Mouse (Mus musculus) right cerebral cortex, adult 2 months (tissue): Measurements from ENCODE around the gene Ier5l.

Experiments
- DNase-seq, 2 experiments: peaks; one replicate each; pipeline ENCODE4 v3.0.0; 2021 to 2022; ENCODE audit warnings: low spot score in 2 of 2

Gene Ier5l

DNA sequence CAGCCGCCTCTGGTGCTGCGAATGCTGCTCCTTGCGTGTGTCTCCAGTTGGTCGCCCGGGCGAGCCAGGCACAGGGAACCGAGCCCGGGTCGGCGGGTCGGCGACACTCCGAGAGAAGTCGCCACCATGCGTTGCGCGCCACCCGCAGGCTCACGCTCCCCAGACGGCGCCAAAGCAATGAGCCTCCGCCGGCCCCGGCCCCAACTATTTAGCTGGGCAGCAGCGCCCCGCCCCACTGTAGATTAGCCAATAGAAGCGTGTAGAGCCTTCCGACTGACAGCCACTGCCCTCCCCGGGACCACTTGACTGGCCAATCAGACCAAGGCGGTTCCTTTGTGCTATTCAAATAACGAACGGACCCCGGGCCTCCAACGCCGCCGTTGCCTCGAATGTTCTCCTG lies at the start of gene Ier5l:
TSS of gene Ier5l (minus strand) at position 181 of the 400 bp plus-strand sequence.
- DNase-seq, result peak; percentile 95 to 96

GRCm38 (mm10) chr2:30523727-30524126 lies 49.7 kb upstream of the Ier5l start:
- no peak for DNase-seq

- DNase-seq, result no peak
Observed at GRCm38 (mm10) chr2:30510711-30511380, 36.8 kb upstream of the Ier5l start.

DNA sequence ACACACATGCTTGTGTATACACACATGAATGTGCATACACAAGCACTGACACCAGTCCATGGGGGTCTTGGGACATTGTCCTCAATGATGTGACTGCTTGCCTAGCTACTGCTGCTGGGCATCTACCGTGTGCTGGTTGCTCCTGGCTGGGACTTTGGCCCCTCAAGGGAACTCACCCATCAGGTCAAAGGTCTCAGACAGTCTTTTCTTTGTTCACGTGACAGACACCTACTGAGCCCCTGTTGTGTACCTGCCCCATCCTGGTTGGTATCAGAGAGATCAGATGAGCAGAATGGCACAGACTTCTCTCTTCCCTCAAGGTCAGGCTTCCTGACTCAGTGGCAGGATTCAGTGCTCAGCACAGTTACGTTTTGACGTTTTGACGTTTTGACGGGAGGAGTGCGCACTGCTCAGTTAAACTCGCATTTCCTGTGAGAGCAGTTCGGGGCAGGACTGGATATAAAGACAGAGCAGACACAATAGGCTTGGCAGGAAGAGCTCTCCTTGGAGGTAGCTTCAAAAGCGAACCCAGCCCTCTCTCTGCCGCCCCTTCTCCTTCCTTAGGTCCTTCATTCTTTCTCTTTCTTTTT lies 33.2 kb upstream of the Ier5l start:
- no peak for DNase-seq

GRCm38 (mm10) chr2:30503677-30504621 lies 29.9 kb upstream of the Ier5l start:
- DNase-seq, result peak; percentile 81 to 82

- DNase-seq, result no peak
Observed at GRCm38 (mm10) chr2:30501701-30502100, 27.7 kb upstream of the Ier5l start.

DNA sequence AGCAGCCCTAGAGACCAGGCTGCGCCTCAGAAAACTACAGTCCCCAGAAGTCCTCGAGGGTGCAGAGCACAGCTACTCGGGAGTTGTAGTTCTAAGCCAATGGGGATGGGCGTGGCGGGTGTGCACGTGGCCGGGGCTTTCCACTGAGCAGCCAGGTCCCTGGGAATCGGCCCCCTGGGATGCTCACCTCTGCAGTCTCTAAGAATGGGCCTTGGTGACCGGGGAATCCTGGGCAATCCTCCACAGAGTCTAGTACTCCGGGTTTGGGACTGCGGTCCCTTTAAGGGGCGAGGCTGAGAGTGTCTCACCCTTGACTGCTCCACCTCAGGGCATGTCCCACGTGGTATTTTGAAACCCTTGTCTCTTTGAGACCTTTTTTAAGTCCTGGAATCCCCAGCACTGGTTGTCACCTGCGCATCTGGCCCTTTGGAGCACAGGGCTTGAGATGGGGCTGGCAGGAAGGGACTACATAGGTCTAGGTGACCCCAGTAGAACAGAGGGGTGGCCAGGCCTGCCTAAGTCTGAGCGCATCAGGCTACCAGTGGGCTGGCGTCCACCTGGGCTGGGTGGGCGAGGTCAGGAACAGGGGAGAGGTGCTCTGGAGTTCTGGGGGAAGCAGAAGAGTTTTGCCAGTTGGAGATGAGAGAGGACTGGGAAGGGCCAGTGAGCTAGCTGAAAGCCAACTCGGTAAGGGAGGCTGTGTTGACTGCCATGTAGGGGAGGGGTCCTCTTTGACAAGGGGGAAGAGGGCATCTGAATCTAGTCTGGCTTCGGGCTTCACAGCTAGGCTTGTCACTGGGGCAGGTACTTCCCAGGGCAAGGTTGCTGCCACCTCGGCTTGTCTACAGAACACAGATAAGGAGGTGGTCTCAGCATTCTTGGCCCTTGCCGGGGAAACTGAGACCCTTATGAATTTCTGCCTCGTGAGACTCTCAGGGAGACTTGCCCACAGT lies 22.2 kb upstream of the Ier5l start:
- peak; percentile 68 to 74 for DNase-seq

DNA sequence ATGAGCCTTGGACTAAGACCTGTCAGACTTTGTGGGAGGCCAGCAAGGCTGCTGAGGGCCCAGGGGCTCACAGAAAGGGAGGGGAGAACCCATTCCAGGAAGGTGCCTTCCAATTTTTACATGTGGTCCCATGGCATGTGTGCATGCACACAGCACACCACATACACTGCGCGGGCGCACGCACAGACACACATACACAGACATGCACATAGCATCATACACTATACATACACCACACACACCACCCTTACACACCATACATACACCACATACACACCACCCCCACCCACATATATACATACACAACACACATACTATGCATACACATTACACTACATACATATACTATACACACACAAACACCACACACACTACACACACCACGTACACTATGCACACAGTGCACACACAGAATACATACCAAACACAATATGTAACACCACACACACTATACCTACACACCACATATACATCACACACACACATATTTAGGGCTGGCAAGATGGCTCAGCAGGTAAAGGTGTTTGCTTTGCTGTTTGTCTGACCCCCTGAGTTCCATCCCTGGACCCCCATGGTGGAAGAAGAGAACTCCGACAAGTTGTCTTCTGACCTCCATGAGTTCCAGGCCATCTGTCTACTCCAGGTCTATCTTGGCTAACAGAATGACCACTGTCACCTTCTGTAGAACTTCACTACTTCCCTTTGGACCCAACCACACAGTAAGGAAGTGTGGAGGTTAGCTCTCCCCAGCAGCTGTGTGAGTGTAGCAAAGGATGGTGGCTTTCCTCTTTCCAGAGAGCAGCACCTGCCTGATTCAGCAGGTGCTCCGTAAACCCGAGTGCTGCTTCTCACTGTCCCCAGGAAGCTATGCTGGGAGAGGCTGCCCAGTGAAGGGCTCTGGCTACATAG lies 21.2 kb upstream of the Ier5l start:
- DNase-seq, result no peak

GRCm38 (mm10) chr2:30490384-30490783 lies 16.4 kb upstream of the Ier5l start:
- no peak for DNase-seq

DNA sequence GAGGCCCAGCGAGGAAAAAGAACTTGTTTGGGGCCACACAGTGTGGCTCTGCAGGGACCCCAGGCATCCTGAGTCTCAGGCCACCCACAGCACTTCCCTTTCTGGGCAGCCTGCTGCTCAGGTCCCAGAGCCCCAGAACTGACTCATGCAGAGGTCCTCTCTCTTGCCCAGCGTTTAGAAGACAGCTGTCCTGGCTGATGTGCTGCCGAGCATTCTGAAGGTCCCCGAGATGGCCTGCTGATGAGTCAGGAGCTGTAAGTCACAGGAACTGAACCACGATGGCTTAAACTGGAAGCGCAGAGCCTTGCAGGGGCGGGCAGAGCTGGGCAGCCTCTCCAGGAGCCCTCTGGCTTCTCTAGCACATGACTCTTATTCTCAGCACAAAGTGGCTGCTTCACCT lies 13.6 kb upstream of the Ier5l start:
- no peak for DNase-seq

DNA sequence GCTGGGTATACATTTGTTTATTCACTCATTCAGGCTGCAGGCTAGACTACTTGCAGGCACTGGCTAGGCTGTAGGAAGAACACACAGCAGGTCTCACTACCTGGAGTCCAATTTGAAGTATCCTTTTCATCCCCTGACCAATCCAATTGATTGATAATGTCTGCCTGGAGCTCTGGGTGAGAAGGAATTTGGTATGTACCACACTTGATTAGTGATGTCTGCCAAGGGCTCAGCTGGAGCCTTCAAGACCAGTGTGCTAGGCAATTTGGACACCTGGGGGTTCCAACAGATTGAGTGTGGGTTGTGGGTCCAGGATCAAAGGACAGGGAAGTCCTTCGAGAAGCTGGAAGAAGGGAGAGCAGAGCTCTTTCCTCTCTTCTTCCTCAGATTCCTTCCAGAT lies 4.5 kb upstream of the Ier5l start:
- no peak for DNase-seq

DNA sequence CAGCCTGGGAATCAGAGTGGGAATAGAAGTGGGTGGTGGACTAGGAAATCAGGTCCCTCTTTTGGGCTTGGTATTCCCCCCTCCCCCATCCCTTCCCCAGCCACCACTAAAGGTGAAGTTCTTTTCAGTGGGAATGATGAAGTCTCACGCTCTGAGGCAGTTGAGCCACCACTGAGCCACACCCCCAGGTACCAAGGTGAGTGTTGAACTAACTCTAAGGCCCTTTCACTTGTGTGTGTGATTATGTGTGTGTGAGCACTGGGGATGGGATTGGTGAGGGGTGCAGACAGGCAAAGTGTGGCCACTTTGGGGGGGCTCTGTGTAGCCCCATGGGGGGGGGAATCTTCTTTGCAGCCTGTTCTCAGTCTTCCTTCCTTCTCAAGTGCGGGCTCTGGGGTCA lies 2.2 kb upstream of the Ier5l start:
- DNase-seq, result no peak

GRCm38 (mm10) chr2:30475457-30475856 lies 1.4 kb upstream of the Ier5l start:
- DNase-seq, result no peak

DNA sequence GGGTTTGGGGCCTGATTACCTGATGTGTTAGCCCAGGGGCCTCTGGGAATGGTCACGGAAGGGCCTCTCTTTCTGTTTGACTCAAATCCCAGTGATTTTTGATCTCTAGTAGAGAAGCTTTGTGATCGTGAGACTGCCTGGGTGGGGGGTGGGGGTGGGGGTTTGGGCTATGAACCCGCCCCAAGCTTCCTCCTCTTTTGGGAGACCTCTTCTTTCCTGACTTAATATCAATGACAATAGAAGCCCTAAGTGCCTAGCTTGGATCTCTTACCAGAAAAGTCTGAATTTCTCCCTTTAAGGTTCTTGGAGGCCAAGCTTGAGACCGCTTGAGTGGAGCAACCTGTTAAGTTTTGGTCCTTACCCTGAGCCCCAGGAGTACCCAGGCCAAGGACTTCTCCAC lies 757 bp upstream of the Ier5l start:
- DNase-seq, result no peak

DNA sequence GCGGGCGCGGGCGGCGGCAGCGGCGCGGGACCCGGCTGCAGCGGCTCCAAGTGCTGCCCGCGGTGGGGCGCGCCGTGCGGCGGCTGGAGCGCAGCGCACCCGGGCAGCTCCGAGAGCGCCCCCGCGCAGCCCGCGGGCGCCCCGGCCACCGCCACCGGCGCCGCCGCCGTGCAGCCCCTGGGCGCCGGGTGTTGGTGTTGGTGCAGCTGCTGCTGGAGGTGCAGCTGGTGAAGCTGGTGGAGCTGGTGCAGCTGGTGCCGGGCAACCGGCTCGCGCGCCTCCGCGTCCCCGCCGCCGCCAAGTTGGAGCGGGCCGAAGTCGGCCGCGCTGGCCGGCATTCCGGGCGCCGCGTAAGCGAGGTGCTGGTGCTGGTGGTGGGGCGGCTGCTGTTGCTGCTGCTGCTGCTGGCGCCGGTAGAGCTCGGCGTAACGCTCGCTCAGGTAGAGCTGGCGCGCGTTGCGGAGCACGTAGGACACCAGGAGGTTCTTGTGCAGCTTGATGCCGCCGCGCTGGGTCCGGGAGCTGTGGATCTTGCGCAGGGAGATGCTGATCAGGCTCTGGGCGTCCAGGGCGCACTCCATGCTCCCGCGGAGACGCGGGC lies 488 bp downstream of the Ier5l start:
- DNase-seq, result no peak

- DNase-seq, result peak in 1 of 2 experiments; percentile 40
Observed at GRCm38 (mm10) chr2:30472731-30473351, 1.2 kb downstream of the Ier5l start.

- DNase-seq, result peak; percentile 80 to 83
Observed at GRCm38 (mm10) chr2:30471795-30472720, 2.0 kb downstream of the Ier5l start.

DNA sequence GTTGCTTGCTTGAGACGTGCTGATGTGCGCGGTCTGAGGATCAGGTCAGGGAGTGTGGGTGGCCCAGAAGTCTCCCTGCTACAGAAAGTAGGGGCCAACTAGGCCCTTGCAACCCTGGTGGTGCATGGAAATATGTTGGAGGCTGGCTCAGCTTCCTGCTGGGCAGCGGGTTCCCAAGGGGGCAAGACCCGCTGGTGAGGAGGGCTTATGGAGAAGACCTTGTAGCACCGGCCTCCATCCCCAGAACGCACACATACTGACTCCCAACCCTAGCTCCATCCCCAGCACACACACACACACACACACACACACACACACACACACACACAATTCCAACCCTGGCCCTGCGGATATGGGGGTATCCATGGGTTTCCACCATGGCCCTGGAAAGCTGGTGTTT lies 3.0 kb downstream of the Ier5l start:
- DNase-seq, result no peak
